Mouse (Mus musculus) G1E (cell line): ENCODE measurements around the gene Vps13c.

ENCODE experiments used
- CTCF ChIP-seq: IDR thresholded peaks from 2 replicates; pipeline ENCODE4 v1.5.1; 2012; ENCODE audit warnings: low read depth, low read length, inconsistent platforms, mixed read lengths
- GATA1 ChIP-seq: IDR thresholded peaks from 2 replicates; pipeline ENCODE4 v1.6.1; 2012; ENCODE audit warnings: borderline replicate concordance, low read length, inconsistent platforms, mixed read lengths
- POLR2AphosphoS5 ChIP-seq: IDR thresholded peaks from 2 replicates; pipeline ENCODE4 v1.6.1; 2012; ENCODE audit warnings: low read depth, low read length, inconsistent platforms; ENCODE audit not compliant: insufficient replicate concordance
- TAL1 ChIP-seq: conservative IDR thresholded peaks from 2 replicates; pipeline ENCODE4 v1.6.1; 2012; ENCODE audit warnings: low read depth, low read length, inconsistent platforms, mixed read lengths

DNA sequence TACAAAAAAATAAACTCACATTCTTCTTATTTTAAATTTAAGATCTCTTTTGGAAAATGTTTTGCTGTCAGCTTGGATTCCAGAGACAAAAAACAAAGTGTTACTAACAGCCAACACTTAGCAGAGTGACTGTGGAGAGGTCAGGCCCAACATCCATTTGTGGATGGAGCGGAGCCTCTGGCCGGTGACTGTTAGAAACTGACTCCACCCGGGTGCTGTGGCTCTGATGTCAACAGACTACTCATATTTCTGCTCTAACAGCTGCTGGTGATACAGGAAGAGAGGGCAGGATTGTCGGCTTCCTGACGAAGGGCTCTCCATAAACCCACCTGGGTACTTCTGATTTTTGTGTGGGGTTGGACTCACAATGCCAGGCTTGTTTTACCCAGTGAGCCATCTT lies 17.1 kb upstream of the Vps13c start:
- no peak for TF ChIP-seq CTCF
- TF ChIP-seq TAL1, result no peak
- no peak for TF ChIP-seq GATA1
- no peak for TF ChIP-seq POLR2AphosphoS5
